Mouse (Mus musculus) intestine, embryonic 15.5 days (tissue): ENCODE results near the gene Cd247. TPM values are rescaled to one million over a fixed set of nuclear protein-coding genes. Genes with fewer than 3 reads are reported as not detected.
"Not testable (repeated sequence)": the region's sequence is repeated elsewhere in the genome, so short reads cannot be mapped to it uniquely, and the experiment has no call there.

ENCODE experiments used
- ATAC-seq: fragments of 200-750 bp; cut with Nextera tagmentation; 2 replicates; pipeline ENCODE4 v1.8.0; 2017; ENCODE audit warnings: moderate TSS enrichment, moderate library complexity
- H3K27ac ChIP-seq: fragments of 300-500 bp; sonication (generic); 2 replicates; pipeline ENCODE4 v1.5.1; 2015; ENCODE audit warnings: mild to moderate bottlenecking, inconsistent platforms
- H3K27me3 ChIP-seq: fragments of 300-500 bp; sonication (generic); replicated peaks from 2 replicates; pipeline ENCODE4 v1.6.1; 2015; ENCODE audit warnings: inconsistent platforms
- H3K36me3 ChIP-seq: fragments of 300-500 bp; sonication (generic); 2 replicates; pipeline ENCODE4 v1.6.1; 2015; ENCODE audit warnings: inconsistent platforms
- H3K4me1 ChIP-seq: fragments of 300-500 bp; sonication (generic); replicated peaks from 2 replicates; pipeline ENCODE4 v1.6.1; 2015; ENCODE audit warnings: inconsistent platforms
- H3K4me2 ChIP-seq: fragments of 300-500 bp; sonication (generic); replicated peaks from 2 replicates; pipeline ENCODE4 v1.6.1; 2015; ENCODE audit warnings: mild to moderate bottlenecking, inconsistent platforms
- H3K4me3 ChIP-seq: fragments of 300-500 bp; sonication (generic); replicated peaks from 2 replicates; pipeline ENCODE4 v1.5.1; 2015; ENCODE audit warnings: inconsistent platforms
- H3K9ac ChIP-seq: fragments of 300-500 bp; sonication (generic); 2 replicates; pipeline ENCODE4 v1.6.1; 2015; ENCODE audit warnings: inconsistent platforms
- H3K9me3 ChIP-seq: fragments of 300-500 bp; sonication (generic); 2 replicates; pipeline ENCODE4 v1.6.1; 2016; ENCODE audit warnings: inconsistent platforms
- WGBS: fragments of 180-500 bp; shearing (Covaris S2); methylation state at CpG from one replicate; pipeline ENCODE4 v1.1.7; 2015; 5-methylcytosine and 5-hydroxymethylcytosine counted together
- polyA plus RNA-seq: library from polyadenylated mRNA; unstranded; fragments of >200 nt; fragmentation: Nextera tagmentation; extraction: Ambion mirVana; gene quantifications from 2 replicates; pipeline ENCODE4 v1.2.1, GENCODE M21; 2015

Gene Cd247
- polyA plus RNA-seq = 0.33 and 0.39 TPM in 2 replicates

- H3K36me3 ChIP-seq = no peaks in the 10 kb centered on the region
- H3K9ac ChIP-seq = no peak within 1 kb of the TSS
- H3K27ac ChIP-seq = no peak within 1 kb of the TSS
- H3K4me2 ChIP-seq = no peak within 1 kb of the TSS
- WGBS = 66% methylated on average over 8 of the region's 8 CpGs
- no peaks in the 10 kb centered on the region for H3K9me3 ChIP-seq
- no peak within 1 kb of the TSS for H3K4me3 ChIP-seq
- no peaks in the 10 kb centered on the region for H3K4me1 ChIP-seq
- ATAC-seq = no peak
- H3K27me3 ChIP-seq = no peaks in the 10 kb centered on the region
Measured at GRCm38 (mm10) chr1:165788511-165788910, at the start of gene Cd247. TSS of gene Cd247 (plus strand) at chr1:165788681.

- H3K9me3 ChIP-seq = no peaks in the 10 kb centered on the region
- H3K4me2 ChIP-seq = no peak overlapping the region
- no peak overlapping the region for H3K4me3 ChIP-seq
- no peak for ATAC-seq
- no peaks in the 10 kb centered on the region for H3K36me3 ChIP-seq
- H3K27me3 ChIP-seq = no peaks in the 10 kb centered on the region
- no peak overlapping the region for H3K27ac ChIP-seq
- H3K9ac ChIP-seq = no peak overlapping the region
- 72% methylated on average over 1 of the region's 1 CpGs for WGBS
- 0 out of 2 replicates have a peak, but pooled peaks cover 4% of the 10 kb centered on the region for H3K4me1 ChIP-seq
Measured at GRCm38 (mm10) chr1:165738985-165739384, 49.5 kb upstream of the Cd247 start.

- no peaks in the 10 kb centered on the region for H3K27me3 ChIP-seq
- no peak overlapping the region for H3K27ac ChIP-seq
- H3K36me3 ChIP-seq = no peaks in the 10 kb centered on the region
- no peak overlapping the region for H3K4me2 ChIP-seq
- no peak overlapping the region for H3K4me3 ChIP-seq
- no peak for ATAC-seq
- WGBS = 81% methylated on average over 8 of the region's 8 CpGs
- H3K9ac ChIP-seq = no peak overlapping the region
- no peaks in the 10 kb centered on the region for H3K9me3 ChIP-seq
- H3K4me1 ChIP-seq = no peaks in the 10 kb centered on the region
Measured at GRCm38 (mm10) chr1:165741989-165742388, 46.5 kb upstream of the Cd247 start.

GRCm38 (mm10) chr1:165748053-165748452 is 40.4 kb upstream of the Cd247 start:
- H3K9ac ChIP-seq = no peak overlapping the region
- WGBS = 23% methylated on average over 11 of the region's 11 CpGs
- no peaks in the 10 kb centered on the region for H3K27me3 ChIP-seq
- no peak overlapping the region for H3K4me2 ChIP-seq
- H3K9me3 ChIP-seq = no peaks in the 10 kb centered on the region
- H3K4me3 ChIP-seq = no peak overlapping the region
- peak; percentile 85 for ATAC-seq
- no peaks in the 10 kb centered on the region for H3K36me3 ChIP-seq
- no peaks in the 10 kb centered on the region for H3K4me1 ChIP-seq
- no peak overlapping the region for H3K27ac ChIP-seq

GRCm38 (mm10) chr1:165751142-165751541 is 37.3 kb upstream of the Cd247 start:
- H3K27me3 ChIP-seq = no peaks in the 10 kb centered on the region
- H3K9me3 ChIP-seq = no peaks in the 10 kb centered on the region
- ATAC-seq = no peak
- no peaks in the 10 kb centered on the region for H3K4me1 ChIP-seq
- no peak overlapping the region for H3K9ac ChIP-seq
- H3K4me3 ChIP-seq = no peak overlapping the region
- no peaks in the 10 kb centered on the region for H3K36me3 ChIP-seq
- no peak overlapping the region for H3K4me2 ChIP-seq
- H3K27ac ChIP-seq = no peak overlapping the region

GRCm38 (mm10) chr1:165751838-165752237 is 36.6 kb upstream of the Cd247 start:
- Histone ChIP-seq H3K4me3 (no peak overlapping the region), H3K27ac (no peak overlapping the region), H3K4me2 (no peak overlapping the region), H3K4me1 (no peaks in the 10 kb centered on the region), H3K36me3 (no peaks in the 10 kb centered on the region), H3K9me3 (no peaks in the 10 kb centered on the region), H3K27me3 (no peaks in the 10 kb centered on the region), H3K9ac (no peak overlapping the region)
- WGBS = 81% methylated on average over 5 of the region's 5 CpGs
- ATAC-seq = no peak

GRCm38 (mm10) chr1:165754205-165754604 is 34.3 kb upstream of the Cd247 start:
- H3K27ac ChIP-seq = no peak overlapping the region
- WGBS = 82% methylated on average over 6 of the region's 6 CpGs
- no peaks in the 10 kb centered on the region for H3K9me3 ChIP-seq
- no peak overlapping the region for H3K9ac ChIP-seq
- no peaks in the 10 kb centered on the region for H3K36me3 ChIP-seq
- no peaks in the 10 kb centered on the region for H3K4me1 ChIP-seq
- H3K4me2 ChIP-seq = no peak overlapping the region
- no peaks in the 10 kb centered on the region for H3K27me3 ChIP-seq
- no peak for ATAC-seq
- no peak overlapping the region for H3K4me3 ChIP-seq

- no peaks in the 10 kb centered on the region for H3K4me1 ChIP-seq
- no peaks in the 10 kb centered on the region for H3K9me3 ChIP-seq
- no peak overlapping the region for H3K9ac ChIP-seq
- H3K4me3 ChIP-seq = no peak overlapping the region
- no peak overlapping the region for H3K4me2 ChIP-seq
- no peaks in the 10 kb centered on the region for H3K27me3 ChIP-seq
- H3K27ac ChIP-seq = no peak overlapping the region
- no peak for ATAC-seq
- 34% methylated on average over 4 of the region's 4 CpGs for WGBS
- no peaks in the 10 kb centered on the region for H3K36me3 ChIP-seq
Measured at GRCm38 (mm10) chr1:165755194-165755593, 33.3 kb upstream of the Cd247 start.

GRCm38 (mm10) chr1:165761522-165762305 is 26.8 kb upstream of the Cd247 start:
- no peaks in the 10 kb centered on the region for H3K9me3 ChIP-seq
- no peak overlapping the region for H3K4me3 ChIP-seq
- no peak overlapping the region for H3K27ac ChIP-seq
- H3K4me1 ChIP-seq = peaks cover 8% of the 10 kb centered on the region; the same call in 1 of the 2 replicates
- H3K36me3 ChIP-seq = no peaks in the 10 kb centered on the region
- ATAC-seq = no peak
- no peak overlapping the region for H3K4me2 ChIP-seq
- no peaks in the 10 kb centered on the region for H3K27me3 ChIP-seq
- no peak overlapping the region for H3K9ac ChIP-seq
- 84% methylated on average over 3 of the region's 3 CpGs for WGBS

GRCm38 (mm10) chr1:165762498-165762897 is 26.0 kb upstream of the Cd247 start:
- not testable (repeated sequence) for H3K9me3 ChIP-seq, H3K4me3 ChIP-seq, H3K9ac ChIP-seq, H3K27ac ChIP-seq, ATAC-seq, H3K27me3 ChIP-seq, H3K36me3 ChIP-seq, H3K4me1 ChIP-seq, H3K4me2 ChIP-seq
- WGBS = 63% methylated on average over 2 of the region's 2 CpGs

GRCm38 (mm10) chr1:165762914-165763634 is 25.4 kb upstream of the Cd247 start:
- Histone ChIP-seq H3K36me3 (no peaks in the 10 kb centered on the region), H3K9ac (no peak overlapping the region), H3K4me3 (peak overlapping the region; percentile 85), H3K9me3 (no peaks in the 10 kb centered on the region), H3K4me1 (peaks cover 8% of the 10 kb centered on the region; the same call in 1 of the 2 replicates), H3K27ac (no peak overlapping the region), H3K4me2 (peak overlapping the region; percentile 79), H3K27me3 (no peaks in the 10 kb centered on the region)
- WGBS = 23% methylated on average over 14 of the region's 14 CpGs
- peak; percentile 44 for ATAC-seq

- under 1% methylated on average over 57 of the region's 57 CpGs for WGBS
- Histone ChIP-seq H3K4me3 (peak within 1 kb of the TSS; percentile 85), H3K27ac (peak within 1 kb of the TSS; percentile 63), H3K36me3 (no peaks in the 10 kb centered on the region), H3K4me1 (peaks cover 8% of the 10 kb centered on the region; the same call in 1 of the 2 replicates), H3K4me2 (peak within 1 kb of the TSS; percentile 79), H3K9me3 (no peaks in the 10 kb centered on the region), H3K9ac (peak within 1 kb of the TSS; percentile 80), H3K27me3 (no peaks in the 10 kb centered on the region)
- ATAC-seq = peak; percentile 98
Measured at GRCm38 (mm10) chr1:165763635-165764372, 24.7 kb upstream of the Cd247 start, which contains the start of gene Creg1. TSS of gene Creg1 (plus strand) at chr1:165763746.
